12 mouse cellular contexts compared by ENCODE assay signal in genomic region chr11:100722493-100723028, GRCm38 (mm10). TPM values are rescaled to one million over a fixed set of nuclear protein-coding genes. Genes with fewer than 3 reads are reported as not detected.
A peak's percentile ranks its signal among the peaks of the same experiment; 100 is the strongest.
DNase-seq lines count a peak whose midpoint lies in the region; ATAC-seq and TF ChIP-seq lines count a peak whose summit lies in the region.
"Had no signal": no experiment of that assay in that cellular context is flagged by ENCODE, and none has a peak within 500 bp of the region (broad histone marks: within the 10 kb centered on the region; RNA-seq: fewer than 3 reads in every experiment).

No protein-coding gene starts in this region.

- peaks cover 36 to 48% of the 10 kb centered on the region in 2 experiments for H3K4me1 ChIP-seq in heart, embryonic 14.5 days (ENCODE audit: control insufficient read depth in 2 of 2, insufficient read depth in 2 of 2, low read length in 2 of 2)
- H3K4me1 ChIP-seq in testis, adult 2 months (ENCODE audit: control insufficient read depth, insufficient read depth, low read length) = peaks cover 4% of the 10 kb centered on the region; the same call in 1 of the 2 replicates
- H3K4me1 ChIP-seq in kidney, embryonic 16.5 days (ENCODE audit: insufficient read depth, low read length) = peaks cover 35% of the 10 kb centered on the region
- H3K4me1 ChIP-seq in stomach, embryonic 16.5 days (ENCODE audit: control insufficient read depth, insufficient read depth, low read length) = peaks cover 28% of the 10 kb centered on the region

- TF ChIP-seq POLR2A in testis, adult 2 months (IDR thresholded peaks at IDR 0.05; ENCODE audit: control insufficient read depth, low read depth, low read length) = no peak

- WGBS in heart, embryonic 14.5 days = 47% methylated on average over 2 of the region's 2 CpGs
- WGBS in kidney, embryonic 16.5 days = 30% methylated on average over 2 of the region's 2 CpGs
- 58% methylated on average over 2 of the region's 2 CpGs for WGBS in stomach, embryonic 16.5 days

- H3K27me3 ChIP-seq in heart, embryonic 14.5 days (ENCODE audit: control insufficient read depth, insufficient read depth, low read length) = no peaks in the 10 kb centered on the region
- no peaks in the 10 kb centered on the region for H3K27me3 ChIP-seq in testis, adult 2 months (ENCODE audit: control insufficient read depth, insufficient read depth, low read length)
- no peaks in the 10 kb centered on the region for H3K27me3 ChIP-seq in kidney, embryonic 16.5 days (ENCODE audit: insufficient read depth, low read length)
- no peaks in the 10 kb centered on the region for H3K27me3 ChIP-seq in stomach, embryonic 16.5 days (ENCODE audit: control insufficient read depth, insufficient read depth, low read length)
- H3K27me3 ChIP-seq: limb, embryonic 12.5 days had no signal

- no peak for DNase-seq in heart, postnatal 36 days
- no peak for DNase-seq in testis, postnatal 14 days (ENCODE audit: low spot score)
- DNase-seq in layer of hippocampus, adult 9-10 months (ENCODE audit: low spot score) = no peak
- no peak for DNase-seq in left cerebral cortex, postnatal 14 days (ENCODE audit: low spot score in 2 of 2)
- DNase-seq: cerebellum, adult 8-10 months; right cerebral cortex, postnatal 25 days had no signal

- H3K4me3 ChIP-seq in heart, embryonic 14.5 days (ENCODE audit: control insufficient read depth in 1 of 2, insufficient read depth in 1 of 2, low read depth in 1 of 2, low read length in 2 of 2) = no peak overlapping the region
- H3K4me3 ChIP-seq in testis, adult 2 months (ENCODE audit: control insufficient read depth, low read depth, low read length) = no peak overlapping the region
- H3K4me3 ChIP-seq in kidney, embryonic 16.5 days (ENCODE audit: low read length) = no peak overlapping the region
- H3K4me3 ChIP-seq in stomach, embryonic 16.5 days (replicated peaks; ENCODE audit: low read length) = no peak overlapping the region
- H3K4me3 ChIP-seq: limb, embryonic 12.5 days had no signal

- peaks cover 23% of the 10 kb centered on the region for H3K36me3 ChIP-seq in heart, embryonic 14.5 days (ENCODE audit: control insufficient read depth, insufficient read depth, low read length)
- H3K36me3 ChIP-seq in testis, adult 2 months (ENCODE audit: control insufficient read depth, insufficient read depth, low read length) = no peaks in the 10 kb centered on the region
- peaks cover 18% of the 10 kb centered on the region for H3K36me3 ChIP-seq in kidney, embryonic 16.5 days (ENCODE audit: insufficient read depth, low read length)
- H3K36me3 ChIP-seq in stomach, embryonic 16.5 days (ENCODE audit: control insufficient read depth, insufficient read depth, low read length) = no peaks in the 10 kb centered on the region

- no peak for ATAC-seq in heart, embryonic 14.5 days (ENCODE audit: insufficient number of reproducible peaks, insufficient read depth, low FRiP score, low read depth)
- ATAC-seq in kidney, embryonic 16.5 days (ENCODE audit: low FRiP score, low TSS enrichment) = no peak
- no peak for ATAC-seq in stomach, embryonic 16.5 days (ENCODE audit: insufficient read depth, low FRiP score)
- ATAC-seq: forebrain, embryonic 14.5 days had no signal

- H3K27ac ChIP-seq in heart, embryonic 14.5 days (replicated peaks in 1 of 2; ENCODE audit: control insufficient read depth in 1 of 2, insufficient read depth in 1 of 2, low read depth in 2 of 2, low read length in 2 of 2) = peak overlapping the region; percentile 79 to 84
- H3K27ac ChIP-seq in testis, adult 2 months (ENCODE audit: control insufficient read depth, insufficient read depth, low read depth, low read length) = peak overlapping the region; percentile 42; the same call in 1 of the 2 replicates
- H3K27ac ChIP-seq in kidney, embryonic 16.5 days (ENCODE audit: low read length) = peak overlapping the region; percentile 69
- H3K27ac ChIP-seq in stomach, embryonic 16.5 days (ENCODE audit: low read length) = peak overlapping the region; percentile 64

- H3K9ac ChIP-seq in heart, embryonic 14.5 days (ENCODE audit: low read length) = peak overlapping the region; percentile 18
- H3K9ac ChIP-seq in kidney, embryonic 16.5 days (replicated peaks; ENCODE audit: low read length) = no peak overlapping the region
- 0 out of 2 replicates have a peak overlapping the region, but pooled peaks have one; percentile 4 for H3K9ac ChIP-seq in stomach, embryonic 16.5 days (ENCODE audit: low read length)
- H3K9ac ChIP-seq: limb, embryonic 12.5 days had no signal

- peak overlapping the region; percentile 24; the same call in 1 of the 2 replicates for H3K4me2 ChIP-seq in heart, embryonic 14.5 days (ENCODE audit: low read length)
- H3K4me2 ChIP-seq in kidney, embryonic 16.5 days (replicated peaks; ENCODE audit: low read depth, low read length) = no peak overlapping the region
- no peak overlapping the region for H3K4me2 ChIP-seq in stomach, embryonic 16.5 days (ENCODE audit: low read depth, low read length)
- H3K4me2 ChIP-seq: limb, embryonic 12.5 days had no signal

- no peak for TF ChIP-seq CTCF in testis, adult 2 months (IDR thresholded peaks at IDR 0.05; ENCODE audit: control insufficient read depth, insufficient read depth, insufficient replicate concordance, low read depth, low read length)

- intact Hi-C loops in heart, postnatal 36 days (cut with DNase I) = loop anchor here (2.0 to 5.0 kb wide), 2 partner anchors 14 to 220 kb away; no protein-coding TSS in a partner anchor
- intact Hi-C loops in left cerebral cortex, postnatal 14 days (cut with DNase I) = no loop called here

- H3K9me3 ChIP-seq in heart, embryonic 14.5 days (ENCODE audit: control insufficient read depth, low read length) = no peaks in the 10 kb centered on the region
- no peaks in the 10 kb centered on the region for H3K9me3 ChIP-seq in kidney, embryonic 16.5 days (ENCODE audit: low read length)
- H3K9me3 ChIP-seq in stomach, embryonic 16.5 days (replicated peaks; ENCODE audit: control insufficient read depth, low read length) = no peaks in the 10 kb centered on the region
- H3K9me3 ChIP-seq: limb, embryonic 12.5 days had no signal

RNA-seq across cellular contexts. Expression of gene Hspb9, which starts 8.9 kb away (rescaled TPM):
- polyA plus RNA-seq in heart, embryonic 14.5 days (2014; fragmentation: Nextera tagmentation; extraction: Ambion mirVana) = not detected in 2 replicates
- under 1 TPM in 1 of 2 experiments, not detected in 1; 0.43 TPM for total RNA-seq in heart, postnatal 36 days (2021)
- polyA plus RNA-seq in testis, adult 2 months (2012; rRNA removed) = 1,348 and 1,420 TPM in 2 replicates
- polyA plus RNA-seq in kidney, embryonic 16.5 days (2015; fragmentation: Nextera tagmentation; extraction: Ambion mirVana) = 0.33 TPM in 1 of 2 replicates, not detected in the other
- polyA plus RNA-seq in stomach, embryonic 16.5 days (2015; fragmentation: Nextera tagmentation; extraction: Ambion mirVana) = 0.36 TPM in 1 of 2 replicates, not detected in the other
- total RNA-seq in left cerebral cortex, postnatal 14 days (2021) = not detected
- polyA plus RNA-seq: forebrain, embryonic 14.5 days; limb, embryonic 12.5 days had no signal

RNA-seq across cellular contexts. Expression of gene Kat2a, which starts 10.3 kb away (rescaled TPM):
- 28.3 and 29.4 TPM in 2 replicates for polyA plus RNA-seq in heart, embryonic 14.5 days (2014; fragmentation: Nextera tagmentation; extraction: Ambion mirVana)
- total RNA-seq in heart, postnatal 36 days (2021) = 10 to 100 TPM; 12.4 to 13.0 TPM
- 24.0 and 26.3 TPM in 2 replicates for polyA plus RNA-seq in testis, adult 2 months (2012; rRNA removed)
- polyA plus RNA-seq in kidney, embryonic 16.5 days (2015; fragmentation: Nextera tagmentation; extraction: Ambion mirVana) = 62.4 and 63.7 TPM in 2 replicates
- 40.6 and 41.5 TPM in 2 replicates for polyA plus RNA-seq in stomach, embryonic 16.5 days (2015; fragmentation: Nextera tagmentation; extraction: Ambion mirVana)
- total RNA-seq in left cerebral cortex, postnatal 14 days (2021) = 10 to 100 TPM; 63.2 to 64.1 TPM

RNA-seq across cellular contexts. Expression of gene Rab5c, which starts 15.5 kb away (rescaled TPM):
- polyA plus RNA-seq in heart, embryonic 14.5 days (2014; fragmentation: Nextera tagmentation; extraction: Ambion mirVana) = 15.8 and 30.7 TPM in 2 replicates
- 10 to 100 TPM; 54.3 to 62.1 TPM for total RNA-seq in heart, postnatal 36 days (2021)
- polyA plus RNA-seq in testis, adult 2 months (2012; rRNA removed) = 90.2 and 90.7 TPM in 2 replicates
- 41.9 and 47.1 TPM in 2 replicates for polyA plus RNA-seq in kidney, embryonic 16.5 days (2015; fragmentation: Nextera tagmentation; extraction: Ambion mirVana)
- 33.2 and 33.9 TPM in 2 replicates for polyA plus RNA-seq in stomach, embryonic 16.5 days (2015; fragmentation: Nextera tagmentation; extraction: Ambion mirVana)
- 100 to 1,000 TPM; 159 to 161 TPM for total RNA-seq in left cerebral cortex, postnatal 14 days (2021)

RNA-seq across cellular contexts. Expression of gene Dhx58, which starts 18.5 kb away (rescaled TPM):
- 1.0 and 1.4 TPM in 2 replicates for polyA plus RNA-seq in heart, embryonic 14.5 days (2014; fragmentation: Nextera tagmentation; extraction: Ambion mirVana)
- 1 to 10 TPM in 1 of 2 experiments, under 1 TPM in 1; 0.75 to 2.8 TPM for total RNA-seq in heart, postnatal 36 days (2021)
- 31.5 and 32.0 TPM in 2 replicates for polyA plus RNA-seq in testis, adult 2 months (2012; rRNA removed)
- 2.6 and 3.2 TPM in 2 replicates for polyA plus RNA-seq in kidney, embryonic 16.5 days (2015; fragmentation: Nextera tagmentation; extraction: Ambion mirVana)
- polyA plus RNA-seq in stomach, embryonic 16.5 days (2015; fragmentation: Nextera tagmentation; extraction: Ambion mirVana) = 2.8 and 3.6 TPM in 2 replicates
- 1 to 10 TPM; 1.9 to 2.0 TPM for total RNA-seq in left cerebral cortex, postnatal 14 days (2021)

RNA-seq across cellular contexts. Expression of gene Zfp385c, which starts 30.3 kb away (rescaled TPM):
- polyA plus RNA-seq in heart, embryonic 14.5 days (2014; fragmentation: Nextera tagmentation; extraction: Ambion mirVana) = 0.26 and 0.35 TPM in 2 replicates
- under 1 TPM in 1 of 2 experiments, not detected in 1; 0.28 TPM for total RNA-seq in heart, postnatal 36 days (2021)
- 2.6 and 3.8 TPM in 2 replicates for polyA plus RNA-seq in testis, adult 2 months (2012; rRNA removed)
- polyA plus RNA-seq in kidney, embryonic 16.5 days (2015; fragmentation: Nextera tagmentation; extraction: Ambion mirVana) = 0.32 and 0.69 TPM in 2 replicates
- polyA plus RNA-seq in stomach, embryonic 16.5 days (2015; fragmentation: Nextera tagmentation; extraction: Ambion mirVana) = 0.19 and 0.27 TPM in 2 replicates
- total RNA-seq in left cerebral cortex, postnatal 14 days (2021) = under 1 TPM; 0.19 to 0.33 TPM
- polyA plus RNA-seq: forebrain, embryonic 14.5 days had no signal

Comparison
In these comparisons a context has a peak if more than half of its experiments do, and no peak if none do; other contexts are left out.
1. RNA of gene Hspb9, which starts 8.9 kb away (polyA plus RNA-seq): 1,348 to 1,420 TPM in testis, adult 2 months; 0.36 TPM in stomach, embryonic 16.5 days, not detected in heart, embryonic 14.5 days and 0.33 TPM in kidney, embryonic 16.5 days; every median in the first group is over 100 times any median in the second.
2. Peak in every context shown above with its lines, with median percentiles within 50 percentile points of each other: H3K27ac ChIP-seq.